Mouse (Mus musculus): ENCODE results near the gene Foxd1.

The Foxd1 gene

GRCm38 (mm10) chr13:98355559-98356111, 1.6 kb downstream of the Foxd1 start:
- DNase-seq: peak in 1 of 2 experiments; percentile 44

- no peak for DNase-seq
Observed at GRCm38 (mm10) chr13:98356176-98356972, 2.3 kb downstream of the Foxd1 start.

GRCm38 (mm10) chr13:98356973-98357425, 3.0 kb downstream of the Foxd1 start:
- DNase-seq: no peak

- DNase-seq: no peak
Observed at GRCm38 (mm10) chr13:98357433-98358423, 3.7 kb downstream of the Foxd1 start.

- no peak for DNase-seq
Observed at GRCm38 (mm10) chr13:98358424-98359181, 4.6 kb downstream of the Foxd1 start.

GRCm38 (mm10) chr13:98359337-98359736, 5.3 kb downstream of the Foxd1 start:
- DNase-seq: no peak

GRCm38 (mm10) chr13:98360391-98360790, 6.3 kb downstream of the Foxd1 start:
- DNase-seq: no peak

GRCm38 (mm10) chr13:98361161-98361560, 7.1 kb downstream of the Foxd1 start:
- no peak for DNase-seq

GRCm38 (mm10) chr13:98363046-98363445, 9.0 kb downstream of the Foxd1 start:
- no peak for DNase-seq

- DNase-seq: no peak
Observed at GRCm38 (mm10) chr13:98365081-98365480, 11.0 kb downstream of the Foxd1 start.

- peak; percentile 19 to 34 for DNase-seq
Observed at GRCm38 (mm10) chr13:98365766-98366421, 11.9 kb downstream of the Foxd1 start.

GRCm38 (mm10) chr13:98366469-98367275, 12.6 kb downstream of the Foxd1 start:
- DNase-seq: no peak

- DNase-seq: no peak
Observed at GRCm38 (mm10) chr13:98367601-98368000, 13.6 kb downstream of the Foxd1 start.

- DNase-seq: no peak
Observed at GRCm38 (mm10) chr13:98369046-98369445, 15.0 kb downstream of the Foxd1 start.

- DNase-seq: no peak
Observed at GRCm38 (mm10) chr13:98374560-98374959, 20.5 kb downstream of the Foxd1 start.

- no peak for DNase-seq
Observed at GRCm38 (mm10) chr13:98374979-98375378, 20.9 kb downstream of the Foxd1 start.

GRCm38 (mm10) chr13:98377746-98378145, 23.7 kb downstream of the Foxd1 start:
- no peak for DNase-seq

GRCm38 (mm10) chr13:98382751-98383150, 28.7 kb downstream of the Foxd1 start:
- no peak for DNase-seq

GRCm38 (mm10) chr13:98383911-98384498, 30.0 kb downstream of the Foxd1 start:
- DNase-seq: no peak

GRCm38 (mm10) chr13:98385877-98386276, 31.8 kb downstream of the Foxd1 start:
- DNase-seq: no peak

Measured in kidney, postnatal 36 days (tissue).